Mouse (Mus musculus) right cerebral cortex, postnatal 14 days (tissue): Measurements from ENCODE around the gene Ms4a4c.
"Not testable (repeated sequence)": the region's sequence is repeated elsewhere in the genome, so short reads cannot be mapped to it uniquely, and the experiment has no call there.

Experiments used
- DNase-seq: peaks from one replicate; pipeline ENCODE4 v3.0.0; 2022

Ms4a4c gene

DNA sequence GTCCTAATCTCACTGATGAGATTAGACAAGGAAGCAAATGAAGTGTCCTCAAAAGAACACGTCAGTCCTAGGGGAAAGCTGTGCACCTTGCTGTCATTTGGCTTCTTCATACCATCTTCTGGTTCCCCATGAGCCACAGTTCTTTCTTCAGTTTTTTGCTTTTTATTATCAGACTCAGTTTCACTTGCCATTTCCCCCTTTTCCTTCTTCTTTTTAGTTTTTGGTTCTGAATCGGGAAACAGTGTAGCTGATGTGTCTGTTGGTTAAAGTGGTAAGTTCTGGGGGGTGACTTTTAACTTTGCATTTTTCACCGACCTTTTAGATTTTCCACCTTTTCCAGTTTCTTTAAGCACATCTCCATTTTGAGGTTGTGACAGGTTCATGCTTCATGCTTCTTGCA lies at the start of gene Ms4a4c:
Gene Ms4a4c, plus strand, starts transcription at position 244 of the 400 bp plus-strand sequence.
- DNase-seq: no peak

DNA sequence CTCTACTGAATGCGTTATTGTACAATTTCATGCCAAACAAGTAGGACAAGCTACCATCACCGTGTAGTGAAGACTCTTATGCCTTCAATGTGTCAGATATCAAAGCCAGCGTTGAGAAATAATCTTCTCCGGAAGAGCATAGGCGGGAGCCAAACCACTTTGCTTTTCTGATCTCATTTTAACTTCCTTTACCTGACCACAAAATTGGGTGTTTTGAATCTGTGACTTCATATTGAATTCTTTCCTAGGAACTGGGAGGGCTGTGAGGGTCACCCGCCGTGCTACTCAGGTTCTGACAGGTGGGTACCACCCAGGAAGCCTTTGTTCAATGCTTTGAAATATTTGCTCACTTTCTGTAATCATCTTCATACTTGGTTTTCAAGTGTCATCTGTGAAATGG lies 48.8 kb upstream of the Ms4a4c start:
- DNase-seq: no peak

GRCm38 (mm10) chr19:11360106-11360505 lies 44.5 kb upstream of the Ms4a4c start:
- no peak for DNase-seq

DNA sequence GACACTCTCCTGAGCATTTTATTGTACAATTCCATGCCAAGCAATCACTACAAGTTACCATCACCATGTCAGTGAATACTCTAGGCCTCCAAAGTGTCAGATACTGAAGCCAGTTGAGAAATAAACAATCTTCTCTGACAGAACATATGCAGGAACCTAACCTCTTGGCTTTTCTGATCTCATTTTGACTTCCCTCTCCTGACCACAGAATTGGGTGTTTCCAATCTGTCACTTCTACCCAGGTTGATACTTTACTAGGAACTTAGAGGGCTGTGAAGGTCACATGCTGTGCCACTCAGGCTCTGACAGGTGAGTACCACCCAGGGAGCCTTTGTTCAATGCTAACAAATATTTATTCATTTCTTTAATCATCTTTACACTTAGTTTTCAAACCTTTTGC lies 42.6 kb upstream of the Ms4a4c start:
- no peak for DNase-seq

GRCm38 (mm10) chr19:11368310-11368709 lies 36.3 kb upstream of the Ms4a4c start:
- DNase-seq: no peak

DNA sequence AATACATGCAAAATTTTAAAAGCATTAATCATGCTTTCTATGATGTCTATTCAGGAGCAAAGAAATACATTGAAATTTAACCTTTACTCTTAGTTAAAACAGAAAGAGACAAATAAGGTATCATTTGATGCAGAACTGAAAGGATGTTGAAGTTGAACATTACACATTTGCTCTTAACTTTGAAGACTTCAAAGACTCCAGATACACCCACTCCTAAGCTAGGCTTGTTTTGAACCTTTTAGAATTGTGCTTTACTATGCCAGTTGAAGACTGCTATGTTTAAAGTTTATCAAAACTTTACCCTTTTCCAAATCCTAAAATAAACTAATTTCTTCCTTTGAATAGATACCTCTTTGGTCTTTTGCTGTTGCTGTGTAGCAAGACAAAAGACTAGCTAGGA lies 33.4 kb upstream of the Ms4a4c start:
- DNase-seq: no peak

DNA sequence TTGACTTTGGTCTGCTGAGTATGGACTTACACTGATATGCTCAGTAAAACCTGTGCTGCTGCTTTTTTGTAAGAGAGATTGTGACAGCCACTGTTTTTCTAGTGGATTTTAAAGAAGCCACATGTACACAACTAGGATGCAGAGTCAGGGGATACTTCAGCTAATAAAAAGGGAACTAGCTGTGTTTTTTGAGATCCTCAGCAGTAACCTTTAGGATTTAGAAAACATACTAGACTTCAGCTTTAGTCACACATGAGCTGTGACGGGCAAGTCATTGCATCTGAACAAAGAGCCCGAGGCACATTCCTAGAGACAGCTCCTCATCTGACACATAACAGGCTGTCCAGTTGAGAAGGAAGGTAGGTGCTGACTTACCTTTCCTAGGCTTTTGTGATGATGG lies 29.3 kb upstream of the Ms4a4c start, which contains the start of gene Ms4a4a:
Gene Ms4a4a, plus strand, starts transcription at position 251 of the 400 bp plus-strand sequence.
- no peak for DNase-seq

GRCm38 (mm10) chr19:11376399-11376798 lies 28.2 kb upstream of the Ms4a4c start:
- DNase-seq: no peak

DNA sequence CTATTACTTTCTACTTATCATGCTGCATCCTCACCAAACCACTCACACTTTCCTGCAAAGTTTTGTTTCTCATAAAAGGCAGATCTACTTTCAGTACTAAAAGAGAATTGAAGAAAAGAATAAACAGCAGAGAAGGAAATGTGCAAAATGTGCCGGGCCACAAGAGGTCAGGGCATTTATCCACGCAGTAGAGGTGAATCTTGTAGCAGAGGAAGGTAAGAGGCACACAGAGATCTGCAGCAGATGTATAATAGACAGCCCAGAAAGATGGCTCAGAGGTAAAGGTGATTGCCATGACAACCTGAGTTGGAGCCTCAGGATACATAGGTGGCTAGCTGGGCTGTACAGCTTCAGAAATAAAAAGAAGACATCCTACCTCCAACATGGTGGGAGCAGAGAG lies 17.5 kb upstream of the Ms4a4c start:
- DNase-seq: no peak

DNA sequence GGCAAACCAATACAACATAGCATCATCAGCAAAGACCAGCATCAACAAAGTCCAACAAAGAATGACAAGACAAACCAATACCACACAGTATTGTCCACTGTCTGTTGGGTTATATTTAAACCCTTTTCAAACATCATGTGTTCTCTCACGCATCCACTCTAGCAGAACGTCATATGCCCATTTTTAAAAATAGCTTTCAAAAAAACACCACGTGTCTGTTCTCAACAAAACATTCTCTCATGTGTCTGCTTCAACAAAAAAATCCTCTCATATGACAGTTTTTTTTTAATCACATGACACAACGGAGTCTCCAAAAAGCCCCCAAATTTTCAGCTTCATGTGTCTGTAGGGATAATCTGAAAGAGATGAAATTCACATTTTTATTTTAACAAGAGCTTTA lies 16.9 kb upstream of the Ms4a4c start:
- no peak for DNase-seq

DNA sequence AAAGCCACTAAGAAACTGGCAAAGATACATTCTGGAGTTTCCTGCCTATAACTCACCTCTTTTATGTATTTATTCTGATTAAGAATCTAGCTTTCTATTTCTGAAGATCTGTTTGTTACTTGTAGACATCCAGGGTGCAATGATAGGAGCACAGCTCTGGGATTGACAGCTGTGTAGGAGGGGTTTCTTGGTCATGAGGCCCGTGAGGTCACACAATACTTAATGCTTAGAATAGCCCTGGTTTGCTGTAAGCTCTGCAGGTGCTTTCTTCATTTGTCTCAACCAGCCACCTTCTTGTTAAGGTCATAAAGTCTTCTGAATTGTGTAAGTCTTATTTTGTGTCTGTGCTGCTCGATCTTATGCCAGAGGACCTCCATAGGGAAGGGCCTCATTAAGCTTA lies 15.6 kb upstream of the Ms4a4c start:
- DNase-seq: no peak

DNA sequence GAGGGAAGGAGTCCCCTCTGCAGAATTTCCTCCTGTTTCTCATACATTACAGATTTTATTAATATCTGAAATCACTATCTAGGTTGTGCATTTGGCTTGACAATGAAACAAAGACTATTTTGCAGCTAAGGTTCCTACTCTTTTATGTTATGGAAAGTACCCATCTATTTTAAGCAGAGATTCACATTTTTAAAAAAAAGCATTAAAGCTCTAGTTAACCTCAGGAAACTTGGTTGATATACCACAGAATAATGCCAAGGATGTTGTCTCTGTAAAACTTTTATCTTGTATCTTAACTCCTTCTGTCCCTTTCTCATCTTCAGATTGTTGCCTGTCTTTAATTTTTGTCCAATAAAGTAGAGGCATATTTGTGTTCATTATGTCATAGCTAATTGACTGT lies 8.8 kb upstream of the Ms4a4c start:
- no peak for DNase-seq

DNA sequence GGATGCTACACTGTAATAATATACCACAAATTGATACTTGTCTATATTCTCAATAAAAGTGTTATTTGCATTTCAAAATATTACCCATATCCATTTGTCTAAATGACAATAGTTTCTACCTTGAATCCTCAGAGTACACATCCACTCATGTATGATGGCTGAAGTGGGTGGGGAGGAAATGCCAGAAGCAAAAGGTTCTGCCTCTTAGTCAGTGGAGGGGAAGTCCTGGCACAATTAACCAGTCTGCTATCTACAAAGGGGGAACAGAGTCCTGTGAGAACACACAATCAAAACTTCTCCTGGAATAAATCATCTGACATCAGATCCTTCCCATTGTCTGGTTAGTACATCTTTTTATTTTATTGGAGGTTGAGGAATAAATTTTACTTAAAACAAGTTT lies 2.9 kb downstream of the Ms4a4c start:
- no peak for DNase-seq

DNA sequence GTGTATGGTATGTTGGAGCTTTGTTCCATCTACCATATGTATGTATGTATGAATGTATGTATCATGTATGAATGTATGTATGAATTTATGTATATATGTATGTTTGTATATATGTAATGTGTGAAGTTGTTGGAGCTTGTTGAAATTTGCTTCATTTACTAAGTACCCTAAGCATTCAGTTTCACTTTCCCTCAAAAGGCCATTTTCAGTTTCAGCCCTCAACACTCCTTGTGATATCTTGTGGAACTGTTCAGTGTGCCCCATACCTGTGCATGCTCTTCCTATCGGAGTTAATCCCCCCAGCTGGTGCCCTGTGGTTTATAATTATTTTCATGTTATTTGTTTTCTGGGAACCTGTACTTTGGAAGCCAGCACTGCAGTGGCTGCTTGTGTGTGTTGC lies 4.0 kb downstream of the Ms4a4c start:
- no peak for DNase-seq

- DNase-seq: no peak
These were observed 7.1 kb downstream of the Ms4a4c start for GRCm38 (mm10) chr19:11411640-11412039.

DNA sequence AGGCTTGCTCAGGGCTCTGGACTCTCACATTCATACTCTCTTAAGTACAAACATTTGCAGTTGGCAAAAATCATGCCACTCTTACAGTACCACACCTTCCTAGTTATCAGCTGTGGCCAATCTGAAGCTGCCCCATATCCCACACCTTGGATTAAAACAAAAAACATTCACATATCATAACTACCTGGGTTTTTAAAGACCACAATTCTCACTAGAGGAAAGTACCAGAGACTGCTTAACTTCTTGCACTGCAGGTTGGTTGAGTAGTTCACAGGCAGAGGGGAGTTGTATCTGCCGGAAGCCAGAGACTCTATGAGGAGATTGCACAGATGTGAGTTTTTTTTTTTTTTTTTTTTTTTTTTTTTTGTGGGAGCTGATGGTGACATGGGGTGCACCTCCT lies 9.5 kb downstream of the Ms4a4c start:
- DNase-seq: no peak

DNA sequence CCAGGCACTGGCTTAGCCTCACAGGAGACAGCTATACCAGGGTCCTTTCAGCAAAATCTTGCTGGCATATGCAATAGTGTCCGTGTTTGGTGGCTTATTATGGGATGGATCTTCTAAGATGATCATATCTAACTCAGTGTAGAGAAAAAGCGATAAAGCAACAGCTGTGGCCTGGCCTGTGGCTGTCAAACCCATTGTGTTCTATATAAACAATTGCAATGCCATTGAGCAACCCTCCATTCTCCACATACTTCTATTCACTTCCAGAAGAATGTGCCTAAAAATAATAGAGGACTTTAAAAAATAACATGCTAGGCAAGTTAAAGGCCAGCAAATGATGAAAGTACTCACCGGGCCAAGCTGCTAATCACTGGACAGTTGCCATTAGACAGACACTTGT lies 11.0 kb downstream of the Ms4a4c start:
- DNase-seq: no peak

DNA sequence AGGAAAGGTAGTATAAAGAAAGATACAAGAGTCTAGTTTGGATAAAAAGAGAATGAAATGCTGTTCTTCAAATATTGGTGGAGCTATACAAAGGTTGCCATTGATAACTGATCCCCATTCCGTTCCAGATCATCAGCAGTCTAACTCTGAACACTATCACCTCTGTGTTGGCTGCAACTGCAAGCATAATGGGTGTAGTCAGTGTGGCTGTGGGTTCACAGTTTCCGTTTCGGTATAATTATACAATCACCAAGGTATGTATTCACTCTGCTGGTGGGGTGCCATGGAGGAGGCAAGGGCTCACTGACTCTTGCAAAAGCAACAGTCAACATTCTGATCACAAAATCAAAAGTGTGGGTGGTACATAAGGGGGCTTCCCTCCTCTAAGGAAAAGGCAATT lies 14.3 kb downstream of the Ms4a4c start:
- DNase-seq: not testable (repeated sequence)

- DNase-seq: not testable (repeated sequence)
These were observed 26.6 kb downstream of the Ms4a4c start for GRCm38 (mm10) chr19:11431209-11431608.

DNA sequence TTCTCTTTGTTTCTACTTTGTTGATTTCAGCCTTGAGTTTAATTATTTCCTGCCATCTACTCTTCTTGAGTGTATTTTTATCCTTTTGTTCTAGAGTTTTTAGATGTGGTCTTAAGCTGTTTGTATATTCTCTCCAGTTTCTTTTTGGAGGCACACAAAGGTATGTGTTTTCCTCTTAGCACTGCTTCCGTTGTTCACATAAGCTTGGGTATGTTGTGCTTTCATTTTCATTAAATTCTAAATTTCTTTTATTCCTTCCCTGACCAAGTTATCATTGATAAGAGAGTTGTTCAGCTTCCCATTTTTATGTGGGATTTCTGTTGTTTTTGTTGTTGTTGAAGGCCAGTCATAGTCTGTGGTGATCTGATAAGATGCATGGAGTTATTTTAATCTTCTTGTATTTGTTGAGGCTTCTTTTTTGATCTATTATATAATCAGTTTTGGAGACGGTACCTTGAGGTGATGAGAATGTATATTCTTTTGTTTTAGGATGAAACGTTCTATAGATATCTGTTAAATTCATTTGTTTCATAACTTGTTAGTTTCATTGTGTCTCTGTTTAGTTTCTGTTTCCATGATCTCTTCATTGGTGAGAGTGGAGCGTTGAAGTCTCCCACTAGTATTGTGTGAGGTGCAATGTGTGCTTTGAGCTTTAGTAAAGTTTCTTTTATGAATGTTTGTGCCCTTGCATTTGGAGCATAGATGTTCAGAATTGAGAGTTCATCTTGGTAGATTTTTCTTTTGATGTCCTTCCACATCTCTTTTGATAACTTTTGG lies 30.7 kb downstream of the Ms4a4c start:
- DNase-seq: no peak

DNA sequence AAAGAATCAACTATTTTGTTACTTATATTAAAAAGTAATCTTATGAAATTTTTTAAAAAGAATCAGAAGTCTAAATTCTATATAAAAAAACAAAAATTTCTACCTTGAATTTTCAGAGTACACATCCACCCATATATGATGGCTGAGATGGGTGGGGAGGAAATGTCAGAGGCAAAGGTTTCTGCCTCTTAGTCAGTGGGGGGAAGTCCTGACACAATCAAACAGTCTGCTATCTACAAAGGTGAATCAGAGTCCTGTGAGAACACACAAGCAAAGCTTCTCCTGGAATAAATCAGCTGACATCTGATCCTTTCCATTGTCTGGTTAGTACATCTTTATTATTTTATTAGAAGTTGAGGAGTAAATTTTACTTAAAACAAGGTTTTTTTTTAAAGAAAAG lies 38.8 kb downstream of the Ms4a4c start, which contains the start of gene Ms4a4b:
Gene Ms4a4b, plus strand, starts transcription at position 216 of the 400 bp plus-strand sequence.
- DNase-seq: no peak

- DNase-seq: no peak
These were observed 39.4 kb downstream of the Ms4a4c start for GRCm38 (mm10) chr19:11443964-11444363.

DNA sequence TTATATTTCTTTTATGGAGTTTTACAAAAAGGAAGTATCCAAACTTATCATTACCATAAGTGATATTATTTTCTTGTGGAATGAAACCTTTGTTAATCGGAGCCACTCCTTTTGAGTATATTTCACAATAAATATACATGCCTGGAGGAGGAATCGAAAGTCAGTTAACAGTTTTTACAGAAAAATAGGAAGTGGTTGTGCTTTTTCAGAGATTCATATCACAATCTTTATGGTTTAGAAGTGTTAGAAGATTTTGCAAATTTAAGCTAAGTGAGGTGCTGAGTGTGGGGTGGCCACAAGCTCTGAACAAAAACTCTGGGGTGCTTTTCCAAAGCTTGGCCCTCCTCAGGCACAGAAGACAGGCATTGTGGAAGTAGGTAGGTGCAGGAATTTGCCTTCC lies 42.7 kb downstream of the Ms4a4c start:
- DNase-seq: no peak

DNA sequence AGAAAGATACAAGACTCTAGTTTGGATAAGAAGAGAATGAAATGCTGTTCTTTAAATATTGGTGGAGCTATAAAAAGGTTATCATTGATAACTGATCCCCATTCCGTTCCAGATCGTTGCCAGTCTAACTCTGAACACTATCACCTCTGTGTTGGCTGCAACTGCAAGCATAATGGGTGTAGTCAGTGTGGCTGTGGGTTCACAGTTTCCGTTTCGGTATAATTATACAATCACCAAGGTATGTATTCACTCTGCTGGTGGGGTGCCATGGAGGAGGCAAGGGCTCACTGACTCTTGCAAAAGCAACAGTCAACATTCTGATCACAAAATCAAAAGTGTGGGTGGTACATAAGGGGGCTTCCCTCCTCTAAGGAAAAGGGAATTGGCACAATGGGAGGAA lies 54.5 kb downstream of the Ms4a4c start:
- not testable (repeated sequence) for DNase-seq

DNA sequence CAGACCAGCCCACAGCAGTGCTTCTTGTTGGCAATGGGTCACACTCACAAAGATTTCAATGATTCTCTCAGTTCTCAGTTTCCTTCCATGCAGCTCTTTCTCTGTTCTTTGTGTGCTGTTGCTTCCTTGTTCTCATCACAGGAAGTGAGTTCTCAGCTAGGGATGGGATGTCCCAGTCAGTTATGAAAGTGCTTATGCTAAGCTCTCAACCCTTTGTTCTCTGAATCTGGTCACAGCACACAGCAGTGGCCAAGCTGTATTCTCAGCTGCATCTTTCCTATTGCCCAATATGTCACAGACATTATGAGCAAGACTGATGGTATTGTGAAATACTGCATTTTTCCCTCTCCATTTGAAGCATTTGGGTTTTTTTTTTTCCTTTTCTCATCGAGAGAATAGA lies 60.2 kb downstream of the Ms4a4c start:
- not testable (repeated sequence) for DNase-seq
